Mouse (Mus musculus) thymus, adult 2 months (tissue): ENCODE data around the gene Adap1.

ENCODE experiments used
- CTCF ChIP-seq: fragments of 200-500 bp; IDR thresholded peaks from 2 replicates; pipeline ENCODE4 v1.5.1; 2012; ENCODE audit warnings: mild to moderate bottlenecking, control low read depth, low read length, moderate library complexity, borderline replicate concordance; ENCODE audit not compliant: control insufficient read depth, poor library complexity, insufficient read depth; ENCODE audit errors: extremely low read depth
- POLR2A ChIP-seq: fragments of 200-500 bp; IDR thresholded peaks from 2 replicates; pipeline ENCODE4 v1.6.1; 2012; ENCODE audit warnings: mild to moderate bottlenecking, low read length, control low read depth, moderate library complexity; ENCODE audit not compliant: control insufficient read depth, poor library complexity, insufficient read depth; ENCODE audit errors: extremely low read depth

- TF ChIP-seq CTCF = no peak
- TF ChIP-seq POLR2A = no peak
Observed at GRCm38 (mm10) chr5:139286142-139286941, 39.1 kb downstream of the Adap1 start.
